Mouse (Mus musculus) C2C12 (cell line): Measurements from ENCODE around the gene Slc2a12.

Experiments
- CTCF ChIP-seq: IDR thresholded peaks from one replicate; pipeline ENCODE4 v1.5.1; 2011; ENCODE audit not compliant: control insufficient read depth, insufficient read depth, insufficient read length
- MYOG ChIP-seq: IDR thresholded peaks from one replicate; pipeline ENCODE4 v1.6.1; 2011; ENCODE audit not compliant: control insufficient read depth, insufficient read length; ENCODE audit errors: extremely low read depth

DNA sequence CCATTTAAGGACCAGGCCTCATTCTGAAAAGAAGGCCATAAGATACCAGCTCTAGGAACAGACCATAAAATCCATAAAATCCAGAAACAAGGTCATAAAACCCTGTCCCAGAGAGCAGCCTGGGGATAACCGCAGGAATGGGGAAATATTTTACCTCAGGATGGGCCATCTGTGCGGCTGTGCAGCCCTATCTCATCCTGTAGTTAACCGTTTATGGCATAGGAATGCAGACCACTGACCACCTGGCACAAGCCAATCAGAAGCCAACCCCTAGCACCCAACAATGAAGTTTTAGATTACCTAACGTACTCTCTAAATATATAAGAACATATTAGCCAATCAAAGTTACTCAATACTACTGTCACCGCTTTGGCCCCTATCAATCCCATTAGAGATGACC, 36.5 kb upstream of the Slc2a12 start:
- TF ChIP-seq MYOG = no peak
- TF ChIP-seq CTCF = no peak
